Mouse (Mus musculus): ENCODE measurements at regions not wholly inside any gene's neighbourhood (a gene's known extent, or its start where the extent isn't known, plus 50 kb on each side); places are given as distances from the start of the nearest gene placed in this dataset.

GRCm38 (mm10) chr2:133614672-133615071, 62.7 kb downstream of the Bmp2 start:
- no peak for DNase-seq (ENCODE audit: low spot score in 2 of 2)

DNA sequence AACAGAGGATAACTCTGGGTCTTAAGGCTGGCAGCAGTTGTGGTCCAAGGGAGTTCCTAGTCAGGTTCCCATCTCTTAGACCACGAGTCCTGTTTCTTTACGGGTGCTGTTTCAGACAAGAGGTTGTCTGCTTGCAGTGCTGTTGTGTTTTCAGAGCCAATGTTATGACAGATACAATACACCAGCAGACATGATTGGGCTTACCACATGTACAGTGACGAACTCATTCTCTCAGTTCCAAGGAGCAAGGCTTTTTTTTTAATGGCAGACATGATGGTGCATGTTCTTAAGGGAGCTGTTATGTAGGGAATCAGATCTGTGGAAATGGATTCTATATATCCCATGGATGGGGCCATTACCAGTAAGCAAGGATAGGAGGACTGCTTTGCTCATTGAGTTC, 63.3 kb downstream of the Bmp2 start:
- no peak for DNase-seq (ENCODE audit: low spot score in 2 of 2)

DNA sequence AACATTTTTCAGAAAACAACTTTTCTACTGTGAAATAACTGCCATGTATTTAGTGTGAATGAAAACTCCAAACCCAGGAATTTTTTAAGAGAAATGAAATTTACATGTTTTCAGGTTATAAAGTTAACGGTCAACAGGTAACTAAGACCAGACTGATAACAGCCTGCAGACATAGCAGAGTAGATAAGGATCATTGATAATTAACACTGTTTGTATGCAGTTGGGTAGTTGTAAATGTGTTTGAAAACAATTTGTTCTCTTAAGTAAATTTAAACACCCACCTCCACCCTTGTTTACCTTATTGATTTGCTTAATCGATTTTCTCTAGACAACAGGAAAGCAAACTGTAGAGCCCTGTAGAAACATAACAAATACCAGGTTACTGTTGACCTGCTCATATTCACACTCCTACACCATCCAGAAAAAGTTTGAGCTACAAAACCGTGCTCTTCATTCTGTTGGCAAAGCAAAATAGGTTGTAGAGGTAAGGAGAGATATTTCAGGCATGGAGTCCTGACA, 65.4 kb downstream of the Bmp2 start:
- no peak for DNase-seq (ENCODE audit: low spot score in 2 of 2)

DNA sequence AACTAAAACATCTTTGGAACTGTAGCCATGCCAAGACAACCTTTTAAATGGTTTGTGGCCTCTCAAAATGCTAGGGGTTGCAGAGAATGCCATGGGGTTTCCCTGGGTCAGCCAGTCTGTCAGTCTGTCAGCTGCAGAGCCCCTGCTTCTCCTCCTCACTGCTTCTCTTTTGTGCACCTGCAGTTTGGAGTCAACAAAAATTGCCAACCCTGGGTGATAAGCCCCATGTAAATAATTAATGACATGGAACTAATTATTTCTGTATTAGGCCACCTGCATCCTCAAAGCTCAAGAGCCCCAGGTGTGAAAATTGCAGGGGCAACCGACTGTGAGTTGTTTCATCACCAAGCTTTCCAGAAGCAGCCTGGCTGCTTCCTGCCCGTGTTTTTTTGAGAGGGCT, 70.6 kb downstream of the Bmp2 start:
- no peak for DNase-seq (ENCODE audit: low spot score in 2 of 2)

DNA sequence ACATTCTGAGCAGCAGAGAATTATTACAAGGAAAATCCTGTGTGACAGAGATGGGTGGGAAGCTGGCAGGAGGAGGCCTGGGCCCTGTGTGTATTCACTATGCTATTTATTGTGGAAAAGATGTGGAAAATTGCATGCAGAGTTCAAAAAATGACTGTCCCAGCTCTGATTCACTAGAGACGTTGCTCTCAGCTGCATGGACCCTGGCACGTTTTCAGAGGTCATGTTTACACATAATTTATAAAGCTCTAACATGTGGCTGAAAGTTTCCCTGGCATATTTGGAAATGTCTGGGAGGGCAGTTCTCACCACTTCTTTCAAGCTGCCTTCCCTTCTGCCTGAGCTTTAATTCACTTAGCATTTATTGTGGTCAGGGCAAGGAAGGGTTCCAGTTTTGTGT, 73.6 kb downstream of the Bmp2 start:
- no peak for DNase-seq (ENCODE audit: low spot score in 2 of 2)

GRCm38 (mm10) chr2:133628874-133629273, 76.9 kb downstream of the Bmp2 start:
- no peak for DNase-seq (ENCODE audit: low spot score in 2 of 2)

DNA sequence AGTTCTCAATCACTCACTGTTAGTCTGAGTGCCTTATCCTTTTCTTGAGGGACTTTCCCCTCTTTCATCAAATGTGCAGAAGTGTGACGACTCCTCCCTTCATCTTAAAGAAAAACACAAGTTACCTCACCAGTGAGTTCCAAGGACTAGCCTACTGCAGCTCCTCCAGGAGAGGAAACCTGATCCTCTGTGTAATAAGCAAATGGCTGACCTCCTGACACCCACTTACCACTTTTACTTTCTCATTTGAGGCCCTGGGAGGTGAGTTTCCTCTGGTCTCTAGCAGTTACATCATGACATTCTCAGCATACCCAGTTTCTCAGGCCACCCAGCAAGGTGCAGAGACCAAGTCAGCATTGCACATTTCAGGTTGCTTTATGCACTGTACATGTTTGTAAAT, 83.5 kb downstream of the Bmp2 start:
- no peak for DNase-seq (ENCODE audit: low spot score in 2 of 2)

DNA sequence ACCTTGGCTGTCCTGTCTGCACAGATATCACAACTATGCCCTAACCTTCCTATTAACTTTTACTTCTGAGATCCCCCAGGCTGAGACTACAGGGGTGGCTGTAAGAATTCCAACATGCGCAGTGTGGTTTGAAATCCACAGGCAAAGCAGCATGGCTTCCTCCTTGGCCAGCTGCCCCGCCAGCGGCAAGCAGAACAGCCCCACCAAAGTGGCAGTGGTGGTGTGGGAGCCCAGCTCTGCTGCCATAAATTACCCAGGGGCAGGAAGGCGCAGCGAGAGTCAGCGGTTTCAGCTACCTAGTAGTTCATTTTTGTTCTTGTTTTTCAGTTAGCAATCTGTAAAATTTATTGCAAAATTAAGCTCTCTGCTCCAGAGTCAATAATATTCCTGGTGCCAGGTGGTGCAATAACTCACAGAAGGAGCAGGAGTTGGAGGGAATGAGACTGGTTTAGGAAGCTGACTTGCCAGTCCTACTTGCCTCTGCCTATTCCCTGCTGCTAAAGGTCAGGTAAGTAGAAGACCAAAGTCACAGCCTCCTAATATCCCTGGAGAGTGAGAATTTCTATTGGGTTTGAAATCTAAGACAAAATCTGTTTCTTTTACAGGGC, 98.0 kb downstream of the Bmp2 start:
- no peak for DNase-seq (ENCODE audit: low spot score in 2 of 2)

DNA sequence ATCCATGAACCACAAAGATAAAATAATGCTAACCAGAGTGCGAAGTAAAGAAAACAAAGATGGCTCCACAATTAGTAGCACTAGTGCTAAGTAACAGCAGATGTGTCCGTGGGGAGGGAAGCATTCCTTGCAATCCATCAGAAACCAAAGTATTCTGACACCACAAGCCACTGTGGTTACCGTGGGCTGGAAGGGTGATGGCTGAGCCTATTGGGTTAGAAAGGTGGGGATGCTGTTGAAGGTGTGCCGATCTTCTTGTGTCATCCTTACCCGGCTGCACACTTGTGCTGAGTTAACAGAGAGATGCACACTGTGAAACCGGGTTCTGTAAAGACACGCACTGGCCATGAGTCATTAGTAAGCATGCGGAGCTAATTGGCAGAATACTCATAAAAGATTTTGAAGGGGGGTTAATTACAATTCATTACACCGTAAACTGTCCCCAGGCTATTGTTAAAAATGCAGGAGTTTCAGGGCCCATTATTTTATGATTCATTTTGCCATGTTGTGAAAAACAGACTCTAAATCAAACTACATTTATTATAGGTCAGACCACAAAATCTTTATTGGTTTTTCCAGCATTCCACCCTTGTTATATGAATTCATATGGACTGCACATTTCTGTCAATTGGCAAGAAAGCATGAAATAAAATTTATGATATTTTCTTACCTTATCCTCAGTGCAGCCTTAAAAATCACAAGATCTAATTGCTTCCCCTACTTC, 114.5 kb downstream of the Bmp2 start:
- no peak for DNase-seq (ENCODE audit: low spot score in 2 of 2)

DNA sequence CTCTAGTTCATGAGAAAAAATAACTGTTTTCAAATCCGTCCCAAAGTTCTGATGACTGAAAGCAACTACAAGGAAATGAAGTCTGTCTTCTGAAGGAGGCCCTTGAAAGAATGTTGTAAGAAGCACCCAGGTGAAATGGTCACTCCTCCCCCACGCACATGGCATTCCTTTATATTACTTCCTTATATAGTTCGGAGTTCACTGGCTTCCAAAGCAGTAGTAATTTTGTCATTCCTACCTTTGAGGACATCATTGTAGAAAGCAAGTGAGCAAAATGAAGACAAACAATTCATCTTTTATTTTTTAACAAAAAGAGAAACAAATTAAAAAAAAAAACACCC, 115.1 kb downstream of the Bmp2 start:
- no peak for DNase-seq (ENCODE audit: low spot score in 2 of 2)

- peak; percentile 17 to 31 for DNase-seq (ENCODE audit: low spot score in 2 of 2)
Measured at GRCm38 (mm10) chr2:133669821-133670220, 117.9 kb downstream of the Bmp2 start.

- no peak for DNase-seq (ENCODE audit: low spot score in 2 of 2)
Measured at GRCm38 (mm10) chr2:133671528-133671927, 119.6 kb downstream of the Bmp2 start.

GRCm38 (mm10) chr2:133684367-133684766, 132.4 kb downstream of the Bmp2 start:
- no peak for DNase-seq (ENCODE audit: low spot score in 2 of 2)

GRCm38 (mm10) chr2:133688121-133688787, 136.3 kb downstream of the Bmp2 start:
- DNase-seq (ENCODE audit: low spot score in 2 of 2) = no peak

DNA sequence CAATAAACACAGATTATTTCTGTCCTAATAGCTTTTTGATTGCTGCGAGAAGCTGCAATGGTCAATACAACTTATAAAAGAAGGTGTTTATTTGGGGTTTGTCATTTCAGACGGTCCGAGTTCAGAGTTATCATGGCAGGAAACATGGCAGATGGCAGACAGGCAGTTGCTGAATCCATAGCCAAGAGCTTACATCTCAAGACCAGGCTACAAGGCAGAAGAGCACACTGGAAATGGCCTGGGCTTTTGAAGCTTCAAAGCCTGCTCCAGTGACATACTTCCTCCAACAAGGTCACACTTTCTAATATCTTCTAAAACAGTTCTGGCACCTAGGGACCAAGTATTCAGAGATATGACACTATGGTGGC, 136.8 kb downstream of the Bmp2 start:
- DNase-seq (ENCODE audit: low spot score in 2 of 2) = no peak

- DNase-seq (ENCODE audit: low spot score in 2 of 2) = no peak
Measured at GRCm38 (mm10) chr2:133708735-133709584, 157.0 kb downstream of the Bmp2 start.

GRCm38 (mm10) chr2:133716243-133716642, 164.3 kb downstream of the Bmp2 start:
- DNase-seq (ENCODE audit: low spot score in 2 of 2) = no peak

GRCm38 (mm10) chr2:133717076-133717475, 165.1 kb downstream of the Bmp2 start:
- DNase-seq (ENCODE audit: low spot score in 2 of 2) = no peak

DNA sequence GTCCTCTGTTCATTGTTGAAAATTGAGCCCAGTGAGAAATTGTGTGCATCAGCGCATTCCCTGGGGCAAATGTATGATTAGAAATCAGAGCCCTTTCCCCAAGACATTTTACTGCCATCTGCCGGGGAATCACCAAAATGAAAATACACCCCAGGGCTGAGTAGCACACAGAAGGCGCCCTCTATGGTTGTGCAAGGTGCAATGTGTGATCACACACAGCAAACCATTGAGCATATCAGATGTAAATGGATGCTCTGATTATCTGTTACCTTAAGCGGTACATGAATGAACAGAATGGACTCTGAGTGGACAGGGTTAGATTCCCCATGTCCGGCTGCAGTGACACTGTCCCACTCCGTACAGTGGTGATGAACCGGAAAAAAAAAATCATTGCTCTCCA, 172.4 kb downstream of the Bmp2 start:
- DNase-seq (ENCODE audit: low spot score in 2 of 2) = no peak

DNA sequence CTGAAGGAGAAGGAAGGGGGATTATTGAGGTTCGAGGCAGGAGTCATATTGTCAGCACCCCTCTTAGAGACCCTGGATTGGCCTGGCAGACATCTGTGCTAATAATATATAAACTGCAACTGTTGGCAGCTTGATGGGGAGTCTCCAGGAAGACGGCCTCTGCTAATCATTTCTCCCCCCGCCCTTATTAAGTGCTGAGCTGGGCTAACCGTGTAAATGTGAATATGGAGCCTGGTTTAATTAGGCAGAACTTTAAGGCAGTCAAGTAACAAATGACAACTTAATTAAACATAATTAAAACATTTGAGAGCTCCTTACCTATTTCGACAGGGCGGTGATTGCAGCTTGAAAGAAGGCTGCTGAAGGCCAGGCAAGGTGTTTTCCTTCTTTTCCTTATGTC, 172.8 kb downstream of the Bmp2 start:
- DNase-seq (ENCODE audit: low spot score in 2 of 2) = no peak

DNA sequence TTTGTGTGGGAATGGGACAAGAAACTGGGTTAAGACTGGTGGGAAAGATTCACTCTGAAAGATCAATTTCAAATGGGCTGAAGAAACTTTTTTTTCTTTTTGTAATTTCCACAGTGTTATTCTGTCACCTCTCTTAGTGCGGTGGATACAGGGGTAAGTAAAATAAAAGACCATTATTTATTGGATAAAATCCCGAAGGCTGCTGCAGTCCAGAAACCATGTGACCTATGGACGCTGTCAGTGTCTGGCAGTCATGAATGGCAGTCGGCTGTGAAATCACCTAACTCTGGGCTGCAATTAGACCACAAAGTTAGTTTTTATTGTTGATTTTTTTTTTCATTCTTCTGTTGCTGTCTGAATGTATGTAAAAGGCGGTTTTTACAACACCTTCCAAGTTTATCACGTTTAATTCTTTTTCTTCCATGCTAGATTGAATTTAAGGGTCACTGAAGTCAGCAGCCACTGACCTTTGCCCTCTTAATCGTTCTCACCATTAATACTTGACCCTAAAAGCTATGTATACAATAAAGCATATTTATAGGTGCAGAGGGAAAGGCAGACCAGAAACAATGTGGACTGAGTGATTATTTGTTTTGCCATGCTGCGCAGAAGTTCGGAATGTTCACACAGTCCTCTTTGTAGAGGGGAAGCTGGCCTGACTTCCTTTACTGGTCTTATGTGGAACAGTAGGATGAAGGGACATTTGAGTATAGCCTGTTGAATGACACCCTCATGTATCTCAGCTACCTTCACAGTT, 182.7 kb downstream of the Bmp2 start:
- no peak for DNase-seq (ENCODE audit: low spot score in 2 of 2)
